Mouse (Mus musculus) testis, adult 2 months (tissue): Measurements from ENCODE around the gene Megf11.

ENCODE experiments used
- CTCF ChIP-seq: fragments of 200-500 bp; IDR thresholded peaks from 2 replicates; pipeline ENCODE4 v1.5.1; 2012; ENCODE audit warnings: low read depth, mild to moderate bottlenecking, inconsistent platforms, low read length, moderate library complexity; ENCODE audit not compliant: control insufficient read depth, insufficient read depth, insufficient replicate concordance
- POLR2A ChIP-seq: fragments of 200-500 bp; IDR thresholded peaks from 2 replicates; pipeline ENCODE4 v1.6.1; 2012; ENCODE audit warnings: low read depth, mild to moderate bottlenecking, inconsistent platforms, low read length, moderate library complexity; ENCODE audit not compliant: control insufficient read depth

- TF ChIP-seq POLR2A, result no peak
- TF ChIP-seq CTCF, result no peak
Measured at GRCm38 (mm10) chr9:64341254-64341566, 44.2 kb upstream of the Megf11 start, which contains the start of gene Dis3l.
